Mouse (Mus musculus) spleen, adult 2 months (tissue): ENCODE measurements around the gene Ccr10.

Experiments used
- CTCF ChIP-seq: fragments of 200-500 bp; IDR thresholded peaks from 2 replicates; pipeline ENCODE4 v1.5.1; 2011; ENCODE audit warnings: mild to moderate bottlenecking, inconsistent platforms; ENCODE audit not compliant: insufficient read depth, insufficient read length, insufficient replicate concordance; ENCODE audit errors: extremely low read depth
- POLR2A ChIP-seq: fragments of 200-500 bp; IDR thresholded peaks from 2 replicates; pipeline ENCODE4 v1.6.1; 2011; ENCODE audit warnings: low read depth, low read length, inconsistent platforms

DNA sequence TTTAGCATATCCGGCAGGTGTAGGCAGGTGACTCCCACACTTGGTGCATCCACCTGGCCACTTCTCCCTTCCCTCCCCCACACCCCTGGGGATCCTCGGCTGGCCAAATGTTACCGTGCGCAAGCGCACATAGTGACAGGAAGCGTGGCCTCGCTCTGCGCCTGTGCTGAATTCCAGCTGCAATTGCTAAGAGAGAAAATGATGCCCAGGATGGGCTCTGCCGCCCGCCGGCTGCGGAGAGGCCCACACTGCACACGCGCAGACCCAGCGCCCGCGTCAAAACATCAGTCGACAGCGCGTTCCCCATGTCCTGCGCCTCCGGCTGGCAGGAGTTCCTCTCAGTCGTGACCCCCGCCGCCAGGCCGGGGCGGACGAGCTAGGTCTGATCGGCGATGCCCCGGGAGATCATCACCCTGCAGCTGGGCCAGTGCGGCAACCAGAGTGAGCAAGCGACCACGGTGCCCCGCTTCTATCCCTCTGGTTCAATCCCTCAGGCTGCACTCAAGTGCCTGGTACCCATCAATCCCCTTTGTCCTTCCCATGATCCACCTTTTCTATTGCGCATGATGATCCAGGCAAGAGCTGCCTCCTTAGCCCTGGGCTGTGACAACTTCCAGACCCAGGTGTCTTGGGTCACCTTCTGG lies 19.4 kb downstream of the Ccr10 start, which contains the start of gene Tubg2:
- no peak for TF ChIP-seq CTCF
- no peak for TF ChIP-seq POLR2A
